Mouse (Mus musculus) lung, postnatal 25 days (tissue): ENCODE results near the gene Fam53a.

ENCODE experiments used
- DNase-seq: peaks from one replicate; pipeline ENCODE4 v3.0.0; 2022; ENCODE audit warnings: low spot score

The Fam53a gene

GRCm38 (mm10) chr5:33629301-33629987 lies at the start of gene Fam53a, which contains the start of gene Gm9903:
Gene Fam53a (minus strand): TSS chr5:33629635.
Gene Gm9903 (plus strand): TSS chr5:33629925.
- DNase-seq, result peak; percentile 100

DNA sequence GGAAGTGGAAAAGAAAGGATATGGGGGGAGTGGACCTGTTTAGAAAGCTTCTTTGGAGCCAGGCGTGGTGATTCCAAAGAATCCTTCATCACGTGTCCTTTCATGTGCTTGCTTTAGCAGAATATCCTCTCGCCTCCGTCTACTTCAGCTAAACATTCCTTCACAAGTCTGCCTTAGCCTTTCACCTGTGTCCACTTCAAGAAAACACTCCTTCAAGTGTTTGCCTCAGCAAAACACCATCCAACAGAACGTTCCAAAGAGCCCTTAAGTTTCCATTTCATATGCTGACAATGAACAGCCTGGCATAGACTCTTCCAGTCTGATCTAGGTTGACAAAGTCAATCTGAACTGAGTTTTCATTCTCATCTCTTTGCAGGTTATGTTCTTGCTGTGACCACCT lies 48.8 kb upstream of the Fam53a start:
- DNase-seq, result peak; percentile 86

GRCm38 (mm10) chr5:33675964-33676363 lies 46.5 kb upstream of the Fam53a start:
- peak; percentile 75 for DNase-seq

DNA sequence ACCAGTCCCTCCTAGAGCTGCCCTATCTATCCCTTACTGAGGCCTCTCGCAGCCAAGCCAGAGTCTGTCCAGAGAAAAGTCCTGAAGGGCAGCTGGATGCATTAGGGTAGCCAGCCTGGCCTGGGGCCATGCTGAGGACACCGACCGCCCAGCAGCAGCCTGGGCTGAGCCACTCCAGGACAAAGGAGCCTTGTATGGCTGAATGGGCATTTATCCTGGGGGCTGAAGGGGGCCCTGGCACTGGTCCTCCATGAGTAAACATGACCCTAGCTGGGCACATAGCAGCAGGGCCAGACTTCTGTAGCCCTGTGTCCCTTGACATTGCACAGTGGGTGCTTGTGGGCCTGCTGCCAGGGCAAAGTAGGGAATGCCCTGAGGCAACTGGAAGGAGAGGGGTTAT lies 45.0 kb upstream of the Fam53a start:
- DNase-seq, result no peak

DNA sequence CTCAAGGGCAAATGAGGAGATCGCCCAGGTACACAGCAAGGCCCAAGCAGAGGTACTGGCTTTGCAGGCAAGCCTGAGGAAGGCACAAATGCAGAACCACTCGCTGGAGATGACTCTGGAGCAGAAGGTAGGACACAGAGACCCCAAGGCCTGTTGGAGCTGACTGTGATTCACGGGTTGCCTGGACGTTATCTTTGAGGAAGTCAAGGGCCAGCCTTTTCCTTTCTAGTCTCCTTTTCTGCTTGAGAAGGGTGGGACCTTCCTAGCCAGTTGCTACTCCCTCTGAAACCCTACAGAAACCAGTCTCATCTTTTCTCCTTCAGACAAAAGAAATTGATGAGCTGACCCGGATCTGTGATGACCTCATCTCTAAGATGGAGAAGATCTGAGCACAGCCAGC lies 42.2 kb upstream of the Fam53a start:
- DNase-seq, result no peak

- peak; percentile 54 for DNase-seq
Observed at GRCm38 (mm10) chr5:33668223-33668622, 38.8 kb upstream of the Fam53a start.

- no peak for DNase-seq
Observed at GRCm38 (mm10) chr5:33658664-33659050, 29.2 kb upstream of the Fam53a start.

GRCm38 (mm10) chr5:33657787-33658663 lies 28.6 kb upstream of the Fam53a start, which contains the start of the genes Tacc3 and Tmem129:
Gene Tacc3 (plus strand): TSS chr5:33658128.
Gene Tmem129 (minus strand): TSS chr5:33658416.
- DNase-seq, result peak; percentile 99

DNA sequence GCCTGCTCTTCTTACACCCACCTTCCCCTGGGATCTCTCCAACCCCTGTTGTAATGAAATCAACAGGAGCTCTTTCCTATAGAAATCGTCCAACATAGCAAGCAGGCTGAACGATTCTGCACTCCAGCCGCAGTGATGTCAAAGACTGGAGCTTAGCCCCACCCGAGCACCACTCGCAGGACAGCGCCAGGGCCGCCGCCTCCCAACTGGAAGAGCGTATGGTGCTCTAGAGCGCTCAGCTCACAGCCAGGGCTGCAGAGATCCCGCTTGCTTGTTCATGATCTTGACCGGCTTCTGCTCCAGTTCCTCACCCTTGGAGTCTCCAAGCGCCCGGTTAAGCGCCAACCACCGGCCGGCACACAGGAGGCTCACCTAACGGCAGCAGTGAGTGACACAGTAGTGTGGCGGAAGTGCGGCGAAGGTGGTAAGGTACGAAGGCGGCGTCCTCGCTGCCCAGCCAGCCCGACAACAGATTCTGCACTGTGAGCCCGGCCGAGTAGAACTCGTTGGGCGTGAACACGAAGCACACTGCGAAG lies 27.9 kb upstream of the Fam53a start:
- DNase-seq, result peak; percentile 16

GRCm38 (mm10) chr5:33656739-33657138 lies 27.3 kb upstream of the Fam53a start:
- DNase-seq, result no peak

- no peak for DNase-seq
Observed at GRCm38 (mm10) chr5:33655251-33655840, 25.9 kb upstream of the Fam53a start.

GRCm38 (mm10) chr5:33654424-33654823 lies 25.0 kb upstream of the Fam53a start:
- DNase-seq, result no peak

DNA sequence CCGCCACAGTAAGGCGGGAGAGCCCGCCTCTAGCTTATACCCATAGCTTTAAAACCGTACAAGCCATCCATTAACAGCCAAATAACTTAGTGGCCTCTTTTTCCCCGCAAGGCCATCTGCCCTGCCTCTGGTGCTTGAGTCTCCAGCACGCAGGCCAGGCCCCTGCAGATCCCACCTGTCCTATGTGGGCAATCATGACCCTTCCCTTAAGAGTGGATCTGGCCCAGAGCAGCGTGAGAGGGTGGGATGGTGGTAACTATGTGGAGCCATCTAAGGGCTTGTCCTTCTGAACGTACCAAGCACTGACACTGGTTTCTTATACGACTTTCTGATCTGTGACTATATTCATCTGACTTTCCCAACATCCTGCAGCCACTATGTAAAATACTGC lies 23.3 kb upstream of the Fam53a start:
- DNase-seq, result no peak

DNA sequence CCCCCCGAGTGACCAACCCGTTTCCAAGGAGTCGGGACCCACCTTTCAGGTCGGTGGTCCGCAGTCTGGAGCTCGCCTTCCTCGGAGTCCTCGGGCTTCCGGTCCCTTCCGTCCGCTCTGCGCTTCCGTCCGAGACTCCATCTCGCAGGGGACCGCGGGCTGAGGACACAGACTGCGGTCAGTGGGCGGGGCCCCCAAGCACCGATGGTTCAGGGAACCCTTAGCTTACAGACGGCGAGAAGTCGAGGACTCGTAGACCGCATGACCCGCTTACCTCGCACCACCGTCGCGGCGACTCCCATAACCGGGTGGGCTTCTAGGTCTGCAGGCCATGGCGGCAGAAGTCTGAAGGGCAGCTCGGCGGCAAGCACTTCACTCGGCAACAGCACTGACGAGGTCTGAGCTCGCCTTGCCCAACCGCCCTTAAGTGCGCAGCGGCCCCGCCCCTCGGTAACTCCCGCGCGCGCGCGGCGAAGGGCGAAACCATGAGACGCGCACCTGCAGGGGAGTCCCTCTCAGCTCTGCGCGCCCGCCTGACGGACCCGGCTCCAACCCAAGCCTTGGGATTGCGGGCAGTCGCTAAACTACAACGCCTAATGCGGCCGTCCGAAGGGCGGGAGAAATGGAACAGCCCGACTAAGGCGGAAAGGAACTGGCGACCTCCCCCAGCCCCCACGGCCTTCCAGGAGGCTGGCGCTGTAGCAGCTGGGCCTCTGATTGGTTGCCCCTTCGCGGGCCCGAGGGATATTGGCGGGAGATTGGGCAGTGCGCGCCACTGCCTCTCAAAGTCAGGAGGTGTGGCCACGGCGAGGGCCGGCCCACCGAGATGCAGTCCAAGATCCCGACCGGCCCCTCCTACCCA lies 22.7 kb upstream of the Fam53a start, which contains the start of gene Slbp:
Slbp (minus strand) TSS at position 654 of the 862 bp plus-strand sequence.
- peak; percentile 97 for DNase-seq

GRCm38 (mm10) chr5:33651541-33651920 lies 22.1 kb upstream of the Fam53a start:
- DNase-seq, result no peak

DNA sequence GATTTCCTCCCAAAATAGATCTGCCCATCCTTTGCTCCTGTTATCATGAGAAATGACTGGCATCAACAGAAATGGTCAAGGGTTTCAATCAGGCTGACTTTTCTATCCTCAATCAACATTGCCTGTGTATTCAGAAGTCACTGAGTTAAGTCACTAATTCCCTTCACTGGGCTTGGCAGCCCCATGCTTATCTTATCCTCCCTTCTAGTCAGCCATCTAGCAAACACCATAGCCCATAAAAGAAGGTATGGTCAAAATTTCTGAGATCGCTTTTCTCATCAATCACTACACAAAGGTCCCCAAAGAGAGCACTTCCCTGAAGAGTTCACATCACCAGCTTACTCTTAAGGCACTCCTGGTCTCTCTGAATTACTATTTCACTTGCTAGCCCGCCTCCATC lies 21.6 kb upstream of the Fam53a start:
- DNase-seq, result no peak

- peak; percentile 53 for DNase-seq
Observed at GRCm38 (mm10) chr5:33640652-33641051, 11.2 kb upstream of the Fam53a start.

DNA sequence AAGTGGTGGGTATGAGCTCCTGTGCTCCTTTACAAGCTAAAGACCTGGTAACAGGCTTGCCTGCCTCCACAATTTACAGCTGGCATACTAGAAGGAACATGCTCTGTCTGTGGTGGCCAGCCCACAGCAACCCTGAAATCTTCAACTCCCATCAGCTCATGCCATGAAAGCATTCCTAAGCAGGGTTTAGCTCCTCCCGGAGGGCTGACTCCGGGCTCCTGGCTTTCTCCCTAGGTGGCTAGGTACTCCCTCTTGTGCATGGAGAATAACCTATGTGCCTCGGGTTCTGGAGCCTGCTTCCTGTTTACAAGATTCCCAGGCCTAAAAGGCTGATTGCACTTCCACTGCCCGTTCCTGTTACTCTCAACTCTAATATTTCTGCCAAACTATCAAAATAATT lies 9.4 kb upstream of the Fam53a start:
- no peak for DNase-seq

GRCm38 (mm10) chr5:33637606-33638350 lies 8.3 kb upstream of the Fam53a start:
- no peak for DNase-seq

GRCm38 (mm10) chr5:33635361-33635760 lies 5.9 kb upstream of the Fam53a start:
- no peak for DNase-seq

DNA sequence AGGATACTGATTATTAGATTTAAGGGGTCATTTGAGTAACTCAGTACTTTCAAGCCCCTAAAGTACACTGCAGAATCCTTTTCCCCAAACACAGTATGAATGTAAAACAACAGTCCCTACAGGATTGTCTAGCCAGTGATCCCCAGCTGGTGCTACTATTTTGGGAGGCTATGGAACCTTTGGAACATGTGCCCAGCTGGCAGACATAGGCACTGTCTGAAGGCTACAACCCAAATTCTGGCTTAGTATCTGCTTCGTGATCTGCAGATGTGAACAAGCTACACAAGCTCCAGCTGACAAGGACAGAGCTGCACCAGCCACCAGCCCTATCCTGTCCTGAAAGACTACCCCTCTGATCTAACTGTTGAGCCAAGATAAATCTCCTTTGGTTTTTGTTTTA lies 3.1 kb upstream of the Fam53a start:
- no peak for DNase-seq
